Mouse (Mus musculus) ES-Bruce4 (cell line): ENCODE results near the gene Ces1c.

Experiments
- CTCF ChIP-seq: IDR thresholded peaks from one replicate; pipeline ENCODE4 v1.8.1; 2011; ENCODE audit warnings: low read depth, low read length
- EP300 ChIP-seq: IDR thresholded peaks from 2 replicates; pipeline ENCODE4 v1.6.1; 2011; ENCODE audit warnings: low read depth, low read length; ENCODE audit not compliant: insufficient read depth
- POLR2A ChIP-seq: IDR thresholded peaks from one replicate; pipeline ENCODE4 v1.8.1; 2011; ENCODE audit warnings: low read length; ENCODE audit not compliant: insufficient read depth

DNA sequence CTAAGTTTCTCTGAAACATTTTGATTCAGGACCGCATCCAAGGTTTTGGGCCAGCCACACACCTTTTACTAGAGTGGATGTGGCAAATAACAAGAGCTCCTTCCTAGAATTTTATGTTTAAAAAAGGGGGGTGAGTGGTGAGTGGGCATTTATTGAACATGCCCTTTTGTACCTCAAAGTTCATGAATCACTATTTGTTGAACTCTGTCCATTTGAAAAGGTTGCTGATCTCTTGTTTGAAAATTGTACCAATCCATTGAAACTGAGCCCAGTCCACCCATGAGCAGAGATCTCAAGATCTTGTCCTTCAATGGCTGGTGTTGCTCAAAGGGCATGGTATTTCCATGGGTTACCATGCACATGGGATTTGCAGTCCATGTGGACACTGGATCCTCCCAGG is 32.3 kb upstream of the Ces1c start:
- TF ChIP-seq CTCF (no peak), POLR2A (no peak), EP300 (no peak)
